Mouse (Mus musculus) testis, adult 2 months (tissue): ENCODE results near the gene Ncam1.

Experiments
- CTCF ChIP-seq: fragments of 200-500 bp; IDR thresholded peaks from 2 replicates; pipeline ENCODE4 v1.5.1; 2012; ENCODE audit warnings: low read depth, mild to moderate bottlenecking, inconsistent platforms, low read length, moderate library complexity; ENCODE audit not compliant: control insufficient read depth, insufficient read depth, insufficient replicate concordance
- POLR2A ChIP-seq: fragments of 200-500 bp; IDR thresholded peaks from 2 replicates; pipeline ENCODE4 v1.6.1; 2012; ENCODE audit warnings: low read depth, mild to moderate bottlenecking, inconsistent platforms, low read length, moderate library complexity; ENCODE audit not compliant: control insufficient read depth

GRCm38 (mm10) chr9:49490609-49491008 is 308.1 kb downstream of the Ncam1 start:
- TF ChIP-seq CTCF (no peak), POLR2A (peak; percentile 19; the same call in 1 of the 2 replicates)
